Mouse (Mus musculus): ENCODE measurements around the gene Vmn1r232. TPM values are rescaled to one million over a fixed set of nuclear protein-coding genes. Genes with fewer than 3 reads are reported as not detected.

Gene Vmn1r232
- not detected in 2 replicates for polyA plus RNA-seq (2012; rRNA removed)

DNA sequence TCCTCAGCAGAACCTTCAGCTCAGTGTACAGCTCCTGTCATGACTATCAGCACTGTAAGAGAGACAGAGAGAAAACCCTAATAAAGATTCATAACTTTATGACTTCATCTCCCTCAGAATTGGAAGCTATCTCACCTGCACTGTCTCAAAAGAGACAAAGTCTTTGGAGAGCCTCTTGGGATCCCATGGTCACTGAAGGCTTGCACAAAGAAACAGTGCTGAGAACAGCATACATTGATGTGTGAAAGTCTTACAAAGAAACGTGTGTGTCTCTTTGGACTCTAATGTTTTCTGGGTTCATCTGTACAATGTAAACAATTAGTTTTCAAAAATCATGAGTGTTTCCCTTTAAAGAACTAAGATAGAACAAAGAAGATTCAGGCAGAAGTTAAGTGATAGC lies at the start of gene Vmn1r232:
Gene Vmn1r232, minus strand, starts transcription at position 101 of the 400 bp plus-strand sequence.
- Histone ChIP-seq H3K36me3 (ENCODE audit: control insufficient read depth, insufficient read depth, low read length) (no peaks in the 10 kb centered on the region), H3K4me3 (ENCODE audit: low read depth, low read length) (no peak within 1 kb of the TSS), H3K27me3 (ENCODE audit: control insufficient read depth, insufficient read depth, low read length) (no peaks in the 10 kb centered on the region), H3K27ac (ENCODE audit: insufficient read depth, low read depth, low read length) (no peak within 1 kb of the TSS), H3K4me1 (ENCODE audit: control insufficient read depth, insufficient read depth, insufficient read length, low read length) (no peaks in the 10 kb centered on the region)
- TF ChIP-seq CTCF (IDR thresholded peaks at IDR 0.05; ENCODE audit: extremely low read depth, insufficient read length, insufficient replicate concordance, low read depth, low read length) (no peak), POLR2A (IDR thresholded peaks at IDR 0.05; ENCODE audit: low read depth, low read length) (no peak)
- WGBS: 52% methylated on average over 1 of the region's 1 CpGs

DNA sequence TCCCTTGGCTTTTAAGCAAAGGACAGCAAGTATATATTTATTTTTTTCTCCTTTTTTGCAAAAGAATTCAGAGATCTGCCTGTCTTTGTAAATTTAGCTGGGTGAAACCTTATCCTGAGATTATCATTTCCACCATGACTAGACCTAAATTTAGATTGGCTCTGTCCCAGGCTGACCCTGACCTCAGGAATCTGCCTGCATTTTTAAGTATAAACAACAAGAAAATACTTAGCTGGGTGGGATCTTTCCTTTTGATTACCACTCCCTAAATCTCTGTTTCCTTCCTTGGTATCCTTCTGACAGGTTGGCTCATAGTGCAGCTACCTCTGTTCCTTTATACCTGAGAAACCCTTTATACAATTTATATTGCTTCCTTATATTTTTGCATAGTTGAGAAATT lies 47.2 kb upstream of the Vmn1r232 start:
- Histone ChIP-seq H3K4me3 (ENCODE audit: low read depth, low read length) (no peak overlapping the region), H3K36me3 (ENCODE audit: control insufficient read depth, insufficient read depth, low read length) (peaks cover 66% of the 10 kb centered on the region), H3K4me1 (ENCODE audit: control insufficient read depth, insufficient read depth, insufficient read length, low read length) (no peaks in the 10 kb centered on the region), H3K27me3 (ENCODE audit: control insufficient read depth, insufficient read depth, low read length) (no peaks in the 10 kb centered on the region), H3K27ac (ENCODE audit: insufficient read depth, low read depth, low read length) (no peak overlapping the region)
- TF ChIP-seq CTCF (IDR thresholded peaks at IDR 0.05; ENCODE audit: extremely low read depth, insufficient read length, insufficient replicate concordance, low read depth, low read length) (no peak), POLR2A (IDR thresholded peaks at IDR 0.05; ENCODE audit: low read depth, low read length) (no peak)

DNA sequence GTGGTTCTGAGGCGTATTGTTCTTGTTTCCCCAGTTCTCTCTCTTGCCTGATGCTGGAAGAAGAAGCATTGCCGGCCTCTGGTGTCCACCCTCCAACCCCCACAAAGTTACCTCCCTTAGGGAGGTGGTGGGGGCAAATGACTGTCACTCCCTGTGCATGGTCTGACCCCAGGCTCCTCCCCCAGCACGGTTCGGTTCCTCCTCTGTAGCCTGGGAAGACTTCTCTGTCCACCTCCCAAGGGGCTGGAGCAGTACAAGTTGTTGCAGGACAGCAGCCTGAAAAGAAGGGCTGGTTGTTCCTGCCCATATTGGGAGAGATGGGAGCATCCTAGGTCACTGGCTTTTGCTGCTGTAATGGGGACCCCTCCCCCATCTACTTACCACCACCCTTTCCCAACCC lies 45.9 kb upstream of the Vmn1r232 start:
- H3K36me3 ChIP-seq (ENCODE audit: control insufficient read depth, insufficient read depth, low read length): peaks cover 78% of the 10 kb centered on the region
- H3K4me3 ChIP-seq (ENCODE audit: low read depth, low read length): no peak overlapping the region
- H3K27me3 ChIP-seq (ENCODE audit: control insufficient read depth, insufficient read depth, low read length): no peaks in the 10 kb centered on the region
- H3K27ac ChIP-seq (ENCODE audit: insufficient read depth, low read depth, low read length): no peak overlapping the region
- H3K4me1 ChIP-seq (ENCODE audit: control insufficient read depth, insufficient read depth, insufficient read length, low read length): no peaks in the 10 kb centered on the region
- WGBS: 90% methylated on average over 4 of the region's 4 CpGs
- TF ChIP-seq POLR2A (IDR thresholded peaks at IDR 0.05; ENCODE audit: low read depth, low read length): no peak
- TF ChIP-seq CTCF (IDR thresholded peaks at IDR 0.05; ENCODE audit: extremely low read depth, insufficient read length, insufficient replicate concordance, low read depth, low read length): no peak

DNA sequence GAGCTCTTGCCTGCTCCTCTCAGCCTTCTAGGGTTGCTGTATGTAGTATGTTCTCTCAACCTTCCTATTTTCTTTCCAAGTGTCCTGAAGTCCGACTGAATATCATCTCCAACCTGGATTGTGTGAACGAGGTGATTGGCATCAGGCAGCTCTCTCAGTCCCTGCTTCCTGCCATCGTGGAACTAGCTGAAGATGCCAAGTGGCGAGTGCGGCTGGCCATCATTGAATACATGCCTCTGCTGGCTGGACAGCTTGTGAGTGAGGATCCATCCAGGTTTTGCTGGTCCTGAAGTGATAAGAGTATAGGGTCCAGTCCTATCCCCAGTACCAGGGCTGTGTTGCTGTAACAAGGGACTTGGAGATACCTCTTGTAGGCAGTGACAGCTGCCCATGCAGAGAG lies 40.9 kb upstream of the Vmn1r232 start:
- peaks cover 90% of the 10 kb centered on the region for H3K36me3 ChIP-seq (ENCODE audit: control insufficient read depth, insufficient read depth, low read length)
- no peaks in the 10 kb centered on the region for H3K4me1 ChIP-seq (ENCODE audit: control insufficient read depth, insufficient read depth, insufficient read length, low read length)
- TF ChIP-seq CTCF (IDR thresholded peaks at IDR 0.05; ENCODE audit: extremely low read depth, insufficient read length, insufficient replicate concordance, low read depth, low read length) (no peak), POLR2A (IDR thresholded peaks at IDR 0.05; ENCODE audit: low read depth, low read length) (no peak)
- no peak overlapping the region for H3K4me3 ChIP-seq (ENCODE audit: low read depth, low read length)
- no peaks in the 10 kb centered on the region for H3K27me3 ChIP-seq (ENCODE audit: control insufficient read depth, insufficient read depth, low read length)
- 91% methylated on average over 5 of the region's 5 CpGs for WGBS
- H3K27ac ChIP-seq (ENCODE audit: insufficient read depth, low read depth, low read length): no peak overlapping the region

DNA sequence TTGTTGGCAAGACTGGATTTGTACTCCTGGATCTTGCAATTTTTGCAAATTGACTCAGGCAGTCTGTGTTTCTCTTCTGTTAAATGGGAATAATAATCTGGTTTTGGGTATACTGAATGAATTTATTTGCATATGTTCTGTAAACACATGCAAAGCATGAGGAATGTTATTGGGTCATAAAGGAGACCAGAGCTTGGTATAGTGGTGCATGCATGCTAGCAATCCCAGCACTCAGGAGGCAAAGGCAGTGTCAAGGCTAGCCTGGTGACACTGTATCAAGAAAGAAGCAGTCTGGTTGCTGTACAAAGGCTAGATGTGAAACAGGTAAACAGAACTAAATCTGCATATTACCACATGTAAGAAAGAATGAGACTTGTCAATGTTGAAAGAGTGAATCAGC lies 27.1 kb upstream of the Vmn1r232 start:
- Histone ChIP-seq H3K27ac (ENCODE audit: insufficient read depth, low read depth, low read length) (no peak overlapping the region), H3K4me3 (ENCODE audit: low read depth, low read length) (no peak overlapping the region), H3K4me1 (ENCODE audit: control insufficient read depth, insufficient read depth, insufficient read length, low read length) (peaks cover 9% of the 10 kb centered on the region; the same call in 1 of the 2 replicates), H3K36me3 (ENCODE audit: control insufficient read depth, insufficient read depth, low read length) (peaks cover 8% of the 10 kb centered on the region), H3K27me3 (ENCODE audit: control insufficient read depth, insufficient read depth, low read length) (no peaks in the 10 kb centered on the region)
- TF ChIP-seq CTCF (IDR thresholded peaks at IDR 0.05; ENCODE audit: extremely low read depth, insufficient read length, insufficient replicate concordance, low read depth, low read length) (no peak), POLR2A (IDR thresholded peaks at IDR 0.05; ENCODE audit: low read depth, low read length) (no peak)

DNA sequence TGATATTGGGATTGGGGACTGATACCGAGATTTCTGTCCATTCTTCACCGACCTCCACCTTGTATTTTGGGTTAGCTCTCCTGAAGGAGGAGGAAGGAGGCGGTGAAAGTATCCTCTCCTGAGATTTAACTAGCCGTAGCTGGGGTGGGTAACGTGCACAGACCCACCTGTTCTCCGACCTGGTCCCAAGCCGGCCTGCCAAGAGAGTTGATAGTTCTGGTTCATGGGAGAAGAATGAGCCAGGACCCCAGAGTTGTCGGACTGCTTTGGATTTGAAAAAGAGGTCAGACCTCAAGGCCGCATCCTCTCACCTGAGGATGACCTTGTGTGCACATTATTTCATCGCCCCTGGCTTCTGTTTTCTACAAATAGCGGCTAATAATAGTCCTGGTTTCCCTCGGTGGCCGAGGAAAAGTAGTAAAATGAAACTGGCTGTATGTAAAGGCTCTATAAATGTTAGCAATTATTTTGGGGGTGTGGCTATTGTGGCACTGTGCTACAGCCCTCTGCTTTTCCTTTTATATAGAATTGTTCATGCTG lies 26.6 kb upstream of the Vmn1r232 start:
- H3K27ac ChIP-seq (ENCODE audit: insufficient read depth, low read depth, low read length): peak overlapping the region; percentile 97; the same call in 1 of the 2 replicates
- no peak for TF ChIP-seq POLR2A (IDR thresholded peaks at IDR 0.05; ENCODE audit: low read depth, low read length)
- no peak for TF ChIP-seq CTCF (IDR thresholded peaks at IDR 0.05; ENCODE audit: extremely low read depth, insufficient read length, insufficient replicate concordance, low read depth, low read length)
- H3K4me1 ChIP-seq (ENCODE audit: control insufficient read depth, insufficient read depth, insufficient read length, low read length): peaks cover 9% of the 10 kb centered on the region; the same call in 1 of the 2 replicates
- peak overlapping the region; percentile 86 for H3K4me3 ChIP-seq (ENCODE audit: low read depth, low read length)
- H3K36me3 ChIP-seq (ENCODE audit: control insufficient read depth, insufficient read depth, low read length): peaks cover 4% of the 10 kb centered on the region; the same call in 1 of the 2 replicates
- WGBS: under 1% methylated on average over 13 of the region's 13 CpGs
- no peaks in the 10 kb centered on the region for H3K27me3 ChIP-seq (ENCODE audit: control insufficient read depth, insufficient read depth, low read length)

DNA sequence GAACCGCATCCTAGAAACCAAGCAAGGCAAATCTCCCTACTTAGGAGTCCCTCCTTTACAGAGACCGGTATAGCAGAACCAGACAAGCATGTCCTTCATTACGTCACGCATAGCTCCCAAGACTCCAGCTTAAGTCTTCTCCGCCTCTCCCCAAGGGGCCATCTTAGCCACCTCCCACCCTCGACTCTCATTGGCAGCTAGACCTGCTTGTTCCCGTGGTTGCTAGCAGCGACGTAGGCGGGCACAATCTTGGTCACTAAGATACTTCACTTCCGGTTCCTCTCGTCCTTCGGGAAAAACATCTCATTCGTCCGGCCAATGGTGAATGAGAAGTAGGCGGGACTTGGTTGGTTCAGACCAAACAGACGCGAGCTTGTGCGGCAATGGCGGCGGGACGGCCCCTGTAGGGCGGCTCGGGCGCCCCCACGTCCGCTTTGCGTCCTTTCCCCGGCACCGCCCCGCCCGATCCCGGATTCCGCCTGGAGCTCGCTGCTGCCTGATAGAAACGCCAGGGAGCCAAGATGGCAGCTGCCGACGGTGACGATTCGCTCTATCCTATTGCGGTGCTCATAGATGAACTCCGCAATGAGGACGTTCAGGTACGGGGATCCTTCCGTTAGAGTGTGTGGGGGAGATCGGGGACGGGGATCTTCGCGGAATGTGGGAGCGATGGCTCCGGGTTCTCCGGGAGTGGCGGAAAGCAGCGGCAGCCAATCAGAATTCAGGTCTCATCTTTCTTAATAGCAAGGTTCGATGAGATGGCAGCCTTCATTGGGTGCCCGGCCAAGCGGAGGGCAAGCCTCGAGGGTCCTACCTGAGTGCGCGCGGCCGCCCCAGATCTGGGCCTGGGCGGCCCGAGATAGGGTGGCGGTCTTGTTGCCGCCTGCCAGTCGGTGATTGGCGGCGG lies 25.7 kb upstream of the Vmn1r232 start, which contains the start of gene Ppp2r1a:
Gene Ppp2r1a, plus strand, starts transcription at position 327 of the 907 bp plus-strand sequence.
- no peaks in the 10 kb centered on the region for H3K27me3 ChIP-seq (ENCODE audit: control insufficient read depth, insufficient read depth, low read length)
- peak within 1 kb of the TSS; percentile 97 for H3K27ac ChIP-seq (ENCODE audit: insufficient read depth, low read depth, low read length)
- under 1% methylated on average over 69 of the region's 69 CpGs for WGBS
- H3K36me3 ChIP-seq (ENCODE audit: control insufficient read depth, insufficient read depth, low read length): no peaks in the 10 kb centered on the region
- TF ChIP-seq POLR2A (IDR thresholded peaks at IDR 0.05; ENCODE audit: low read depth, low read length) (peak; percentile 50; the same call in 1 of the 2 replicates), CTCF (IDR thresholded peaks at IDR 0.05; ENCODE audit: extremely low read depth, insufficient read length, insufficient replicate concordance, low read depth, low read length) (no peak)
- H3K4me3 ChIP-seq (ENCODE audit: low read depth, low read length): peak within 1 kb of the TSS; percentile 86
- peaks cover 9% of the 10 kb centered on the region; the same call in 1 of the 2 replicates for H3K4me1 ChIP-seq (ENCODE audit: control insufficient read depth, insufficient read depth, insufficient read length, low read length)
